Mouse (Mus musculus): ENCODE data around the gene H2-DMa. TPM values are rescaled to one million over a fixed set of nuclear protein-coding genes. Genes with fewer than 3 reads are reported as not detected.

H2-DMa gene
- polyA plus RNA-seq, 1 experiment = 177 TPM

DNA sequence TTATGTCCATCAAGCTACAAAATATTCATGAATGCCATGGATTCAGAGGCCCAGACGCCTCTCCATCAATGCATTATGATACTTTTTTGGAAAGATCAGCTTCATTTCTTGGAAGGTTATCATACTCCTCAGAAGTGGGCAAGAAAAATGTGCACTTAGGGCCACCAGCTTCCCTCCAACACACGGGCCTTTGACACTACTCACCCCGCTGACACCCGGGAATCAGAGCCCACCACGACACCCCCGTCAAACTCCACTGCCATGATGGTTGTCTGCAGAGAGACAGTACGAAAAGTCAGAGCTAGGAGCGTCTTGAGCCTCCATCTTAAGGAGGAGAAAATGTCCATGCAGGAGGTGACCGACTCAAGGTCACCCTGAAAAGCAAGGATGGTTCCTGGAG lies 66.2 kb downstream of the H2-DMa start:
- 83% methylated on average over 9 of the region's 9 CpGs for WGBS
- H3K27me3 ChIP-seq (ENCODE audit: control insufficient read depth, insufficient read depth, low read length) = no peaks in the 10 kb centered on the region

DNA sequence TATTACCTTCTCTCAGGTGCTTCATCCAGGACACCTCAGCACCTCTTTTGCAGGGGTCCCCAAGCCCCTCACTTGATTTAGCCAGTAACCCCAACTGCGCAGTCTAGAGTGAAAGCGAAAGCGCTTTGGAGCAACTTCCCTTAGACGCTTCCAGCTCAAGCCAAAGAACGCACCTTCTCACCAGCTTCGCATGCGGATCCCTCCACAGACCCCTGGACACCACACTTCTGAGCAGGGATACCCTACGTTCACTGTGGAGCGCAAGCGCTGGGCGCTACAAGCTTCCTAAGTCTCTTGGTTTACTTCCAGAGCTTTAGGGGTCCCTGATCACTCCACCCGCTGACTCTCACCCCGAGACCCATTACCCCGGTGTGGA lies 67.5 kb downstream of the H2-DMa start:
- under 1% methylated on average over 14 of the region's 14 CpGs for WGBS
- TF ChIP-seq CTCF (IDR thresholded peaks at IDR 0.05; ENCODE audit: borderline replicate concordance, control insufficient read depth, extremely low read depth, insufficient read depth, low read length, poor library complexity) (no peak), POLR2A (IDR thresholded peaks at IDR 0.05; ENCODE audit: control insufficient read depth, extremely low read depth, insufficient read depth, low read length, poor library complexity) (no peak)
- Histone ChIP-seq H3K4me3 (ENCODE audit: control insufficient read depth, insufficient read depth, low read length) (peak overlapping the region; percentile 62), H3K27me3 (ENCODE audit: control insufficient read depth, insufficient read depth, low read length) (no peaks in the 10 kb centered on the region), H3K36me3 (ENCODE audit: control insufficient read depth, insufficient read depth, low read length) (peaks cover 13% of the 10 kb centered on the region), H3K27ac (ENCODE audit: control insufficient read depth, insufficient read depth, low read length) (peak overlapping the region; percentile 86), H3K4me1 (replicated peaks; ENCODE audit: control insufficient read depth, insufficient read depth, low read length) (peaks cover 35% of the 10 kb centered on the region)
- no peak for DNase-seq

More for the DNA sequence above, 66.2 kb downstream of the H2-DMa start:
- Histone ChIP-seq H3K27ac (ENCODE audit: control insufficient read depth, insufficient read depth, low read length) (no peak overlapping the region), H3K4me3 (ENCODE audit: control insufficient read depth, insufficient read depth, low read length) (no peak overlapping the region; the same call in 1 of the 2 replicates), H3K4me1 (replicated peaks; ENCODE audit: control insufficient read depth, insufficient read depth, low read length) (peaks cover 31% of the 10 kb centered on the region), H3K36me3 (ENCODE audit: control insufficient read depth, insufficient read depth, low read length) (peaks cover 18% of the 10 kb centered on the region)
- TF ChIP-seq CTCF (IDR thresholded peaks at IDR 0.05; ENCODE audit: borderline replicate concordance, control insufficient read depth, extremely low read depth, insufficient read depth, low read length, poor library complexity) = no peak
- no peak for TF ChIP-seq POLR2A (IDR thresholded peaks at IDR 0.05; ENCODE audit: control insufficient read depth, extremely low read depth, insufficient read depth, low read length, poor library complexity)
- no peak for DNase-seq

DNA sequence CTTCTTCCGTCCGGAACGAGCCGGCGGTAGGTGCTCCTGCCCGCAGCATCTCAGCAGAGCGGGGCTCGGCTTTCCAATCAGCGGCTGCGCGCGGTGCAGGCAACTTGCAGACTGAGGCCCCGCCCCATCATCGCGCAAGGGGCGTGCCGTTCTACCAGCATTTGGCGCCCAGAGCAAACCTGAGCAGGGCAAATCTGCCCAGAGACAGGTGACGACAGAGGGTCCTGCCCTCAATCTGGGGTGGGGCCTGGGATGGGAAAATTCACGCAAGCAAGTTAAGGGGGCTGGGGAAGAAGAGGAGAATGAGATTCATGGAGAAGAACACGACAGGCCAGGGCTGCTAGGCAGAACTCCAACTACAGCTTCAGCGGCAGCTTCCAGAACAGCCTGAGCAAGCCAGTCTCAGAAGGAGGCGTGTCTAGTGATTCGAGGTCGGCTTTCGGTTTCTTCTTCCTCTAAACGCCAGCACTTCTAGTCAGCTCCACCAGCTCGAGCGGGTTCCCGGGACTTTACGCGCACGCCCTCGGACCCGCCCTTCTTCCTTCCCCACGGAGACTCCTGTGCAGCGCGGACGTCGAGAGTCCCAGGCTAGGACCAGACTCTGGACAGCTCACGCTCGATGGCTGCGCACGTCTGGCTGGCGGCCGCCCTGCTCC lies 68.0 kb downstream of the H2-DMa start, which contains the start of the genes Tap1 and Psmb9:
Gene Tap1 (plus strand): TSS at position 293 of the 656 bp plus-strand sequence.
Gene Psmb9 (minus strand): TSS at position 504 of the 656 bp plus-strand sequence.
- peak; percentile 46; the same call in 1 of the 2 replicates for TF ChIP-seq CTCF (IDR thresholded peaks at IDR 0.05; ENCODE audit: borderline replicate concordance, control insufficient read depth, extremely low read depth, insufficient read depth, low read length, poor library complexity)
- peak; percentile 86 for TF ChIP-seq POLR2A (IDR thresholded peaks at IDR 0.05; ENCODE audit: control insufficient read depth, extremely low read depth, insufficient read depth, low read length, poor library complexity)
- peak; percentile 99 for DNase-seq
- peak within 1 kb of the TSS; percentile 86 for H3K27ac ChIP-seq (ENCODE audit: control insufficient read depth, insufficient read depth, low read length)
- WGBS = under 1% methylated on average over 46 of the region's 46 CpGs
- peaks cover 35% of the 10 kb centered on the region for H3K4me1 ChIP-seq (replicated peaks; ENCODE audit: control insufficient read depth, insufficient read depth, low read length)
- H3K27me3 ChIP-seq (ENCODE audit: control insufficient read depth, insufficient read depth, low read length) = no peaks in the 10 kb centered on the region
- peak within 1 kb of the TSS; percentile 62 for H3K4me3 ChIP-seq (ENCODE audit: control insufficient read depth, insufficient read depth, low read length)
- peaks cover 12% of the 10 kb centered on the region for H3K36me3 ChIP-seq (ENCODE audit: control insufficient read depth, insufficient read depth, low read length)

DNA sequence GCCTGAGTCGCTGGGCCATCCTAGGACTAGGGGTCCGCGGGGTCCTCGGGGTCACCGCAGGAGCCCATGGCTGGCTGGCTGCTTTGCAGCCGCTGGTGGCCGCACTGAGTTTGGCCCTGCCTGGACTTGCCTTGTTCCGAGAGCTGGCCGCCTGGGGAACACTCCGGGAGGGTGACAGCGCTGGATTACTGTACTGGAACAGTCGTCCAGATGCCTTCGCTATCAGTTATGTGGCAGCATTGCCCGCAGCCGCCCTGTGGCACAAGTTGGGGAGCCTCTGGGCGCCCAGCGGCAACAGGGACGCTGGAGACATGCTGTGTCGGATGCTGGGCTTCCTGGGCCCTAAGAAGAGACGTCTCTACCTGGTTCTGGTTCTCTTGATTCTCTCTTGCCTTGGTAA lies 68.7 kb downstream of the H2-DMa start:
- Histone ChIP-seq H3K36me3 (ENCODE audit: control insufficient read depth, insufficient read depth, low read length) (peaks cover 15% of the 10 kb centered on the region), H3K27me3 (ENCODE audit: control insufficient read depth, insufficient read depth, low read length) (no peaks in the 10 kb centered on the region), H3K27ac (ENCODE audit: control insufficient read depth, insufficient read depth, low read length) (peak overlapping the region; percentile 81), H3K4me3 (ENCODE audit: control insufficient read depth, insufficient read depth, low read length) (peak overlapping the region; percentile 62), H3K4me1 (replicated peaks; ENCODE audit: control insufficient read depth, insufficient read depth, low read length) (peaks cover 35% of the 10 kb centered on the region)
- TF ChIP-seq CTCF (IDR thresholded peaks at IDR 0.05; ENCODE audit: borderline replicate concordance, control insufficient read depth, extremely low read depth, insufficient read depth, low read length, poor library complexity) (no peak; the same call in 1 of the 2 replicates), POLR2A (IDR thresholded peaks at IDR 0.05; ENCODE audit: control insufficient read depth, extremely low read depth, insufficient read depth, low read length, poor library complexity) (no peak)
- WGBS = under 1% methylated on average over 20 of the region's 20 CpGs
- no peak for DNase-seq

Other genes with a start within 250 kb of the H2-DMa start
- gene Gm7029, start 245.7 kb upstream of the H2-DMa start, polyA plus RNA-seq (2012; rRNA removed) = 3.0 TPM in 1 of 2 replicates, not detected in the other
- 57.3 and 70.8 TPM in 2 replicates for gene Kifc1, start 228.9 kb upstream of the H2-DMa start, polyA plus RNA-seq (2012; rRNA removed)
- gene Platr17, start 214.4 kb upstream of the H2-DMa start, polyA plus RNA-seq (2012; rRNA removed) = 0.69 and 1.0 TPM in 2 replicates
- 116 and 129 TPM in 2 replicates for gene Daxx, start 210.1 kb upstream of the H2-DMa start, polyA plus RNA-seq (2012; rRNA removed)
- gene Tapbp, start 203.6 kb upstream of the H2-DMa start, polyA plus RNA-seq (2012; rRNA removed) = 201 and 248 TPM in 2 replicates
- 119 and 120 TPM in 2 replicates for gene Zbtb22, start 203.6 kb upstream of the H2-DMa start, polyA plus RNA-seq (2012; rRNA removed)
- 528 and 541 TPM in 2 replicates for gene Rgl2, start 190.0 kb upstream of the H2-DMa start, polyA plus RNA-seq (2012; rRNA removed)
- gene Pfdn6, start 179.2 kb upstream of the H2-DMa start, polyA plus RNA-seq (2012; rRNA removed) = 29.8 and 35.1 TPM in 2 replicates
- gene Wdr46, start 178.9 kb upstream of the H2-DMa start, polyA plus RNA-seq (2012; rRNA removed) = 35.4 and 38.1 TPM in 2 replicates
- 25.6 and 25.8 TPM in 2 replicates for gene B3galt4, start 168.1 kb upstream of the H2-DMa start, polyA plus RNA-seq (2012; rRNA removed)
- 127 and 142 TPM in 2 replicates for gene Vps52, start 163.7 kb upstream of the H2-DMa start, polyA plus RNA-seq (2012; rRNA removed)
- gene Rps18, start 163.5 kb upstream of the H2-DMa start, polyA plus RNA-seq (2012; rRNA removed) = 584 and 593 TPM in 2 replicates
- gene H2-K1, start 119.2 kb upstream of the H2-DMa start, polyA plus RNA-seq (2012; rRNA removed) = 3,482 and 5,138 TPM in 2 replicates
- 38.4 and 40.7 TPM in 2 replicates for gene Ring1, start 94.9 kb upstream of the H2-DMa start, polyA plus RNA-seq (2012; rRNA removed)
- 127 and 141 TPM in 2 replicates for gene H2-Ke6, start 91.5 kb upstream of the H2-DMa start, polyA plus RNA-seq (2012; rRNA removed)
- 187 and 195 TPM in 2 replicates for gene Slc39a7, start 87.9 kb upstream of the H2-DMa start, polyA plus RNA-seq (2012; rRNA removed)
- gene Rxrb, start 87.7 kb upstream of the H2-DMa start, polyA plus RNA-seq (2012; rRNA removed) = 143 and 164 TPM in 2 replicates
- gene Col11a2, start 80.1 kb upstream of the H2-DMa start, polyA plus RNA-seq (2012; rRNA removed) = 8.5 and 11.8 TPM in 2 replicates
- gene H2-Oa, start 27.2 kb upstream of the H2-DMa start, polyA plus RNA-seq (2012; rRNA removed) = 122 and 154 TPM in 2 replicates
- 236 and 257 TPM in 2 replicates for gene Brd2, start 3.1 kb downstream of the H2-DMa start, polyA plus RNA-seq (2012; rRNA removed)
- 119 and 123 TPM in 2 replicates for gene H2-DMb2, start 23.8 kb downstream of the H2-DMa start, polyA plus RNA-seq (2012; rRNA removed)
- 130 and 197 TPM in 2 replicates for gene H2-DMb1, start 33.5 kb downstream of the H2-DMa start, polyA plus RNA-seq (2012; rRNA removed)
- gene Tap1, start 68.0 kb downstream of the H2-DMa start, polyA plus RNA-seq (2012; rRNA removed) = 197 and 202 TPM in 2 replicates
- gene Psmb9, start 68.2 kb downstream of the H2-DMa start, polyA plus RNA-seq (2012; rRNA removed) = 288 and 334 TPM in 2 replicates
- gene Psmb8, start 78.2 kb downstream of the H2-DMa start, polyA plus RNA-seq (2012; rRNA removed) = 656 and 705 TPM in 2 replicates
- gene Tap2, start 84.0 kb downstream of the H2-DMa start, polyA plus RNA-seq (2012; rRNA removed) = 231 and 232 TPM in 2 replicates
- 30.1 and 37.5 TPM in 2 replicates for gene H2-Ob, start 119.4 kb downstream of the H2-DMa start, polyA plus RNA-seq (2012; rRNA removed)
- gene H2-Ab1, start 138.1 kb downstream of the H2-DMa start, polyA plus RNA-seq (2012; rRNA removed) = 2,799 and 4,004 TPM in 2 replicates
- 1,027 and 1,363 TPM in 2 replicates for gene H2-Aa, start 168.3 kb downstream of the H2-DMa start, polyA plus RNA-seq (2012; rRNA removed)
- 492 and 666 TPM in 2 replicates for gene H2-Eb1, start 186.3 kb downstream of the H2-DMa start, polyA plus RNA-seq (2012; rRNA removed)
- 7.6 and 10.0 TPM in 2 replicates for gene H2-Eb2, start 206.1 kb downstream of the H2-DMa start, polyA plus RNA-seq (2012; rRNA removed)
- gene Btnl2, start 235.3 kb downstream of the H2-DMa start, polyA plus RNA-seq (2012; rRNA removed) = 1.3 and 1.4 TPM in 2 replicates